Mouse (Mus musculus) T-cell, adult 2 months (primary cell): Measurements from ENCODE around the gene 1190005I06Rik.
A peak's percentile ranks its signal among the peaks of the same experiment; 100 is the strongest.

Experiments
- DNase-seq: peaks from one replicate; pipeline ENCODE4 v3.0.0; 2022; ENCODE audit warnings: low spot score

The 1190005I06Rik gene

GRCm38 (mm10) chr8:120577821-120578220, 69.6 kb downstream of the 1190005I06Rik start:
- no peak for DNase-seq

GRCm38 (mm10) chr8:120575801-120576200, 71.6 kb downstream of the 1190005I06Rik start:
- DNase-seq, result no peak

GRCm38 (mm10) chr8:120574941-120575340, 72.5 kb downstream of the 1190005I06Rik start:
- DNase-seq, result no peak

GRCm38 (mm10) chr8:120573866-120574265, 73.6 kb downstream of the 1190005I06Rik start:
- no peak for DNase-seq

GRCm38 (mm10) chr8:120572534-120572933, 74.9 kb downstream of the 1190005I06Rik start:
- DNase-seq, result no peak

GRCm38 (mm10) chr8:120571561-120571960, 75.9 kb downstream of the 1190005I06Rik start:
- no peak for DNase-seq

- DNase-seq, result peak; percentile 58
These were observed 77.3 kb downstream of the 1190005I06Rik start for GRCm38 (mm10) chr8:120569939-120570715.

- no peak for DNase-seq
These were observed 78.3 kb downstream of the 1190005I06Rik start for GRCm38 (mm10) chr8:120569123-120569522.

- DNase-seq, result no peak
These were observed 79.2 kb downstream of the 1190005I06Rik start for GRCm38 (mm10) chr8:120568164-120568798.

GRCm38 (mm10) chr8:120567731-120568130, 79.7 kb downstream of the 1190005I06Rik start:
- no peak for DNase-seq

- no peak for DNase-seq
These were observed 80.8 kb downstream of the 1190005I06Rik start for GRCm38 (mm10) chr8:120566681-120567080.

GRCm38 (mm10) chr8:120565151-120565711, 82.2 kb downstream of the 1190005I06Rik start:
- no peak for DNase-seq

GRCm38 (mm10) chr8:120563851-120564837, 83.3 kb downstream of the 1190005I06Rik start:
- DNase-seq, result peak; percentile 15

- no peak for DNase-seq
These were observed 84.1 kb downstream of the 1190005I06Rik start for GRCm38 (mm10) chr8:120563348-120563724.

- DNase-seq, result no peak
These were observed 84.6 kb downstream of the 1190005I06Rik start for GRCm38 (mm10) chr8:120562680-120563347.

- no peak for DNase-seq
These were observed 85.6 kb downstream of the 1190005I06Rik start for GRCm38 (mm10) chr8:120561539-120562435.

- DNase-seq, result no peak
These were observed 86.9 kb downstream of the 1190005I06Rik start for GRCm38 (mm10) chr8:120560535-120560934.

- no peak for DNase-seq
These were observed 87.8 kb downstream of the 1190005I06Rik start for GRCm38 (mm10) chr8:120559654-120560053.
